Mouse (Mus musculus): ENCODE measurements at regions not wholly inside any gene's neighbourhood (a gene's known extent, or its start where the extent isn't known, plus 50 kb on each side); places are given as distances from the start of the nearest gene placed in this dataset.
A peak's percentile ranks its signal among the peaks of the same experiment; 100 is the strongest.

- Histone ChIP-seq H3K9me3 (ENCODE audit: control insufficient read depth, low read length) (no peaks in the 10 kb centered on the region), H3K4me2 (ENCODE audit: low read depth, low read length) (no peak overlapping the region), H3K27me3 (replicated peaks; ENCODE audit: control insufficient read depth, insufficient read depth, low read length) (no peaks in the 10 kb centered on the region), H3K27ac (replicated peaks; ENCODE audit: low read depth, low read length) (no peak overlapping the region), H3K36me3 (ENCODE audit: control insufficient read depth, insufficient read depth, low read length) (no peaks in the 10 kb centered on the region), H3K4me1 (ENCODE audit: control insufficient read depth, insufficient read depth, low read length) (no peaks in the 10 kb centered on the region), H3K4me3 (ENCODE audit: low read depth, low read length) (no peak overlapping the region), H3K9ac (ENCODE audit: low read depth, low read length) (no peak overlapping the region)
- DNase-seq (ENCODE audit: low spot score) (no peak), ATAC-seq (ENCODE audit: low read depth) (no peak)
- 83% methylated on average over 1 of the region's 1 CpGs for WGBS
Observed at GRCm38 (mm10) chr1:119282416-119282815, 139.6 kb downstream of the Inhbb start.

GRCm38 (mm10) chr1:119279261-119279660, 142.8 kb downstream of the Inhbb start:
- H3K27ac ChIP-seq (replicated peaks; ENCODE audit: low read depth, low read length) = no peak overlapping the region
- no peaks in the 10 kb centered on the region for H3K4me1 ChIP-seq (ENCODE audit: control insufficient read depth, insufficient read depth, low read length)
- H3K4me2 ChIP-seq (ENCODE audit: low read depth, low read length) = no peak overlapping the region
- H3K9me3 ChIP-seq (ENCODE audit: control insufficient read depth, low read length) = no peaks in the 10 kb centered on the region
- no peak for DNase-seq (ENCODE audit: low spot score)
- ATAC-seq (ENCODE audit: low read depth) = no peak
- H3K36me3 ChIP-seq (ENCODE audit: control insufficient read depth, insufficient read depth, low read length) = no peaks in the 10 kb centered on the region
- no peak overlapping the region for H3K9ac ChIP-seq (ENCODE audit: low read depth, low read length)
- no peaks in the 10 kb centered on the region for H3K27me3 ChIP-seq (replicated peaks; ENCODE audit: control insufficient read depth, insufficient read depth, low read length)
- 74% methylated on average over 3 of the region's 3 CpGs for WGBS
- no peak overlapping the region for H3K4me3 ChIP-seq (ENCODE audit: low read depth, low read length)

- no peak for ATAC-seq (ENCODE audit: low read depth)
- WGBS = 81% methylated on average over 8 of the region's 8 CpGs
- no peak for DNase-seq (ENCODE audit: low spot score)
- Histone ChIP-seq H3K4me2 (ENCODE audit: low read depth, low read length) (no peak overlapping the region), H3K27me3 (replicated peaks; ENCODE audit: control insufficient read depth, insufficient read depth, low read length) (no peaks in the 10 kb centered on the region), H3K36me3 (ENCODE audit: control insufficient read depth, insufficient read depth, low read length) (no peaks in the 10 kb centered on the region), H3K27ac (replicated peaks; ENCODE audit: low read depth, low read length) (no peak overlapping the region), H3K9me3 (ENCODE audit: control insufficient read depth, low read length) (no peaks in the 10 kb centered on the region), H3K4me1 (ENCODE audit: control insufficient read depth, insufficient read depth, low read length) (no peaks in the 10 kb centered on the region), H3K9ac (ENCODE audit: low read depth, low read length) (no peak overlapping the region), H3K4me3 (ENCODE audit: low read depth, low read length) (no peak overlapping the region)
Observed at GRCm38 (mm10) chr1:119278528-119279201, 143.4 kb downstream of the Inhbb start.

- 84% methylated on average over 4 of the region's 4 CpGs for WGBS
- no peak overlapping the region for H3K9ac ChIP-seq (ENCODE audit: low read depth, low read length)
- no peak overlapping the region for H3K27ac ChIP-seq (replicated peaks; ENCODE audit: low read depth, low read length)
- no peaks in the 10 kb centered on the region for H3K27me3 ChIP-seq (replicated peaks; ENCODE audit: control insufficient read depth, insufficient read depth, low read length)
- H3K4me2 ChIP-seq (ENCODE audit: low read depth, low read length) = no peak overlapping the region
- H3K36me3 ChIP-seq (ENCODE audit: control insufficient read depth, insufficient read depth, low read length) = no peaks in the 10 kb centered on the region
- no peak for ATAC-seq (ENCODE audit: low read depth)
- no peaks in the 10 kb centered on the region for H3K4me1 ChIP-seq (ENCODE audit: control insufficient read depth, insufficient read depth, low read length)
- no peaks in the 10 kb centered on the region for H3K9me3 ChIP-seq (ENCODE audit: control insufficient read depth, low read length)
- DNase-seq (ENCODE audit: low spot score) = no peak
- no peak overlapping the region for H3K4me3 ChIP-seq (ENCODE audit: low read depth, low read length)
Observed at GRCm38 (mm10) chr1:119277990-119278389, 144.1 kb downstream of the Inhbb start.

GRCm38 (mm10) chr1:119266013-119266412, 156.0 kb downstream of the Inhbb start:
- Histone ChIP-seq H3K27ac (replicated peaks; ENCODE audit: low read depth, low read length) (no peak overlapping the region), H3K4me2 (ENCODE audit: low read depth, low read length) (no peak overlapping the region), H3K27me3 (replicated peaks; ENCODE audit: control insufficient read depth, insufficient read depth, low read length) (no peaks in the 10 kb centered on the region), H3K36me3 (ENCODE audit: control insufficient read depth, insufficient read depth, low read length) (no peaks in the 10 kb centered on the region), H3K9me3 (ENCODE audit: control insufficient read depth, low read length) (no peaks in the 10 kb centered on the region), H3K4me1 (ENCODE audit: control insufficient read depth, insufficient read depth, low read length) (no peaks in the 10 kb centered on the region), H3K9ac (ENCODE audit: low read depth, low read length) (no peak overlapping the region), H3K4me3 (ENCODE audit: low read depth, low read length) (no peak overlapping the region)
- no peak for DNase-seq (ENCODE audit: low spot score)
- WGBS = 95% methylated on average over 5 of the region's 5 CpGs
- no peak for ATAC-seq (ENCODE audit: low read depth)

- WGBS = 77% methylated on average over 10 of the region's 10 CpGs
- H3K4me2 ChIP-seq (ENCODE audit: low read depth, low read length) = no peak overlapping the region
- no peak overlapping the region for H3K4me3 ChIP-seq (ENCODE audit: low read depth, low read length)
- H3K9ac ChIP-seq (ENCODE audit: low read depth, low read length) = no peak overlapping the region
- no peak overlapping the region for H3K27ac ChIP-seq (replicated peaks; ENCODE audit: low read depth, low read length)
- H3K4me1 ChIP-seq (ENCODE audit: control insufficient read depth, insufficient read depth, low read length) = no peaks in the 10 kb centered on the region
- ATAC-seq (ENCODE audit: low read depth) (no peak), DNase-seq (ENCODE audit: low spot score) (no peak)
- H3K9me3 ChIP-seq (ENCODE audit: control insufficient read depth, low read length) = no peaks in the 10 kb centered on the region
- no peaks in the 10 kb centered on the region for H3K27me3 ChIP-seq (replicated peaks; ENCODE audit: control insufficient read depth, insufficient read depth, low read length)
- H3K36me3 ChIP-seq (ENCODE audit: control insufficient read depth, insufficient read depth, low read length) = no peaks in the 10 kb centered on the region
Observed at GRCm38 (mm10) chr1:119265192-119265891, 156.7 kb downstream of the Inhbb start.

GRCm38 (mm10) chr1:119259455-119259854, 162.6 kb downstream of the Inhbb start:
- WGBS = 80% methylated on average over 9 of the region's 9 CpGs
- no peaks in the 10 kb centered on the region for H3K36me3 ChIP-seq (ENCODE audit: control insufficient read depth, insufficient read depth, low read length)
- DNase-seq (ENCODE audit: low spot score) = peak; percentile 24
- H3K27ac ChIP-seq (replicated peaks; ENCODE audit: low read depth, low read length) = no peak overlapping the region
- H3K4me2 ChIP-seq (ENCODE audit: low read depth, low read length) = no peak overlapping the region
- no peak overlapping the region for H3K9ac ChIP-seq (ENCODE audit: low read depth, low read length)
- no peak for ATAC-seq (ENCODE audit: low read depth)
- no peaks in the 10 kb centered on the region for H3K27me3 ChIP-seq (replicated peaks; ENCODE audit: control insufficient read depth, insufficient read depth, low read length)
- H3K4me3 ChIP-seq (ENCODE audit: low read depth, low read length) = no peak overlapping the region
- H3K9me3 ChIP-seq (ENCODE audit: control insufficient read depth, low read length) = no peaks in the 10 kb centered on the region
- H3K4me1 ChIP-seq (ENCODE audit: control insufficient read depth, insufficient read depth, low read length) = 0 out of 2 replicates have a peak, but pooled peaks cover 3% of the 10 kb centered on the region

GRCm38 (mm10) chr1:119256769-119257168, 165.3 kb downstream of the Inhbb start:
- Histone ChIP-seq H3K27me3 (replicated peaks; ENCODE audit: control insufficient read depth, insufficient read depth, low read length) (no peaks in the 10 kb centered on the region), H3K4me1 (ENCODE audit: control insufficient read depth, insufficient read depth, low read length) (0 out of 2 replicates have a peak, but pooled peaks cover 3% of the 10 kb centered on the region), H3K4me2 (ENCODE audit: low read depth, low read length) (no peak overlapping the region), H3K4me3 (ENCODE audit: low read depth, low read length) (no peak overlapping the region), H3K9ac (ENCODE audit: low read depth, low read length) (no peak overlapping the region), H3K27ac (replicated peaks; ENCODE audit: low read depth, low read length) (no peak overlapping the region), H3K9me3 (ENCODE audit: control insufficient read depth, low read length) (no peaks in the 10 kb centered on the region), H3K36me3 (ENCODE audit: control insufficient read depth, insufficient read depth, low read length) (no peaks in the 10 kb centered on the region)
- DNase-seq (ENCODE audit: low spot score) (no peak), ATAC-seq (ENCODE audit: low read depth) (peak; percentile 47; the same call in 1 of the 2 replicates)
- 85% methylated on average over 8 of the region's 8 CpGs for WGBS

GRCm38 (mm10) chr1:119256097-119256473, 166.0 kb downstream of the Inhbb start:
- Histone ChIP-seq H3K27me3 (replicated peaks; ENCODE audit: control insufficient read depth, insufficient read depth, low read length) (no peaks in the 10 kb centered on the region), H3K36me3 (ENCODE audit: control insufficient read depth, insufficient read depth, low read length) (no peaks in the 10 kb centered on the region), H3K9me3 (ENCODE audit: control insufficient read depth, low read length) (no peaks in the 10 kb centered on the region), H3K4me2 (ENCODE audit: low read depth, low read length) (no peak overlapping the region), H3K4me1 (ENCODE audit: control insufficient read depth, insufficient read depth, low read length) (0 out of 2 replicates have a peak, but pooled peaks cover 3% of the 10 kb centered on the region), H3K27ac (replicated peaks; ENCODE audit: low read depth, low read length) (no peak overlapping the region), H3K4me3 (ENCODE audit: low read depth, low read length) (no peak overlapping the region), H3K9ac (ENCODE audit: low read depth, low read length) (no peak overlapping the region)
- DNase-seq (ENCODE audit: low spot score) = no peak
- 45% methylated on average over 5 of the region's 5 CpGs for WGBS
- ATAC-seq (ENCODE audit: low read depth) = no peak
